Mouse (Mus musculus) ES-Bruce4 (cell line): ENCODE data around the gene Cd2.

ENCODE experiments used
- CTCF ChIP-seq: IDR thresholded peaks from one replicate; pipeline ENCODE4 v1.8.1; 2011; ENCODE audit warnings: low read depth, low read length
- EP300 ChIP-seq: IDR thresholded peaks from 2 replicates; pipeline ENCODE4 v1.6.1; 2011; ENCODE audit warnings: low read depth, low read length; ENCODE audit not compliant: insufficient read depth
- POLR2A ChIP-seq: IDR thresholded peaks from one replicate; pipeline ENCODE4 v1.8.1; 2011; ENCODE audit warnings: low read length; ENCODE audit not compliant: insufficient read depth

GRCm38 (mm10) chr3:101240859-101241258 lies 46.9 kb downstream of the Cd2 start:
- TF ChIP-seq CTCF (no peak), POLR2A (no peak), EP300 (no peak)
